Mouse (Mus musculus) E14TG2a.4 (cell line): ENCODE measurements around the gene Tsen34.

Source experiments
- CTCF ChIP-seq: conservative IDR thresholded peaks from 2 replicates; pipeline ENCODE4 v1.5.1; 2014; ENCODE audit warnings: low read length
- NANOG ChIP-seq: IDR thresholded peaks from 2 replicates; pipeline ENCODE4 v1.6.1; 2014; ENCODE audit warnings: borderline replicate concordance, low read length, mixed read lengths
- POU5F1 ChIP-seq: IDR thresholded peaks from 2 replicates; pipeline ENCODE4 v1.6.1; 2014; ENCODE audit warnings: low read length, borderline replicate concordance

DNA sequence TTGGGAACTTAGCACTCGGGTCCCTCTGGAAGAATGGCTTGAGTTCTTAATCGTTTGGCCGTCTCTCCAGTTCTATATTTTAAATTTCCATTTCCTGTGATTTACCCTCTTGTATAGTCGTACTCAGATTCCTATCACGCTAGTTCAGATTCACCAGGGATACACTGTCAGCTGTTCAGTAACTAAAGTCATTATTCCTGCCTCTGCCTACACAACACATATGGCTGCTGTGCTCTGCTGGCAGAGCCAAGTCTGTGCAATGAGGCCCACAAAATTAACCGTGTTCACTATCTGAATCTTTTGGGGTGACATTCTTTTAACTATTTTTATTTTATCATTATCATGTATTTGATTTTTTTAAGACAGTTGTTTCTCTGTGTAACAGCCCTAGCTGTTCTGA, 5.8 kb downstream of the Tsen34 start:
- TF ChIP-seq CTCF (no peak), POU5F1 (no peak), NANOG (no peak)
